Mouse (Mus musculus) ES-CJ7 (cell line): ENCODE data around the gene Lck.
"Not testable (repeated sequence)": the region's sequence is repeated elsewhere in the genome, so short reads cannot be mapped to it uniquely, and the experiment has no call there.

Experiments
- DNase-seq: peaks from one replicate; pipeline ENCODE4 v3.0.0; 2011; ENCODE audit warnings: low read depth, low spot score

Gene Lck

DNA sequence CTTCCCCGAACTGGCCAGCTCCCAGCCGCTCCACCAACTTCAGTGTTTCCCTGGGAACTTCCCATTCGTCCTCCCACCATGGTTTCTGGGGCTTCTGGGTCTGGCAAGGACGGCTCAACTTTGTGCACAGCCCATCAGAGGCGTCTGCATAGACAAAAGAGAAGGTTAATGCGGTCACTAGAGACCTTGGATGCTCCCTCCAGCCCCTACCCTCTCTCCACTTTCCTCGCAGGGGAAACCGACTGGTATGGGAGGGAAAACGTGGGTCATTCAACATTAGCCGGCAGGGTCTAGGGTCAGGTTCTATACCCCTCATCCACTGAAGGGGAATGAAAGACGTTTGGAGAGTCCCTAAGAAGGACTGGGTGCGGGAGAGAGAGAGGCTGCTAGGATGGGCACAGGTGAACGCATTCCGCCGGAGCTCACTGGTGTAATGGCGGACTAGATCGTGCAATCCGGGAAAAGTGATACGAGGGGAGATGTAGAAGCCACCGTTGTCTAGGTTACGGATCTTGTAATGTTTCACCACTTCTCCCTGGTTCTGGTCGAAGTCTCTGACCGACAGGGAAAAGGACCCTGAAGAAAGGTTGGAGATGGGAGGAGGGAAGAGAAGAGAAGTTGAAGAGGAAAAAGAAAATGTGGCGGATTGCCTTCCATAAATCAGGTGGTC lies 17.4 kb downstream of the Lck start:
- DNase-seq, result no peak

DNA sequence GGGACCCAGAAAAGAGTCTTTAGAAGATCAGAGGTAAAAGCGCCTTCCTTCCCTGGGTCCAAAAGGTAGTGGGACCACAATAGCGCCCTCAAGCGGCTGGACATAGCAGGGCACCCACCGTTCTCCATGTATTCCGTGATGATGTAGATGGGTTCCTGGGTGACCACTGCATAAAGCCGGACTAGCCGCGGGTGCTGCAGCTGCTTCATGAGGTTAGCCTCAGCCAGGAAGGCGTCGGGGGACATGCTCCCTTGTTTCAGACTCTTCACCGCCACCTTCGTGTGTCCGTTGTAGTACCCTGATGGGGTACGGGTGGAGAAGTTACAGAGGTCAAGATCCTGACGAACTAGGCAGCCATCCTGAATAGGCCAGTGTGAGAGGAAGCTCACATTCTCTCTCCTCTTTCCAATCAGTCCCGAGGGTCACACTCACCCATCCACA lies 18.0 kb downstream of the Lck start:
- DNase-seq, result peak; percentile 87

GRCm38 (mm10) chr4:129554512-129554911 lies 18.9 kb downstream of the Lck start:
- DNase-seq, result peak; percentile 29

GRCm38 (mm10) chr4:129550295-129550694 lies 23.1 kb downstream of the Lck start:
- no peak for DNase-seq

GRCm38 (mm10) chr4:129549306-129549705 lies 24.1 kb downstream of the Lck start:
- no peak for DNase-seq

- DNase-seq, result not testable (repeated sequence)
Observed at GRCm38 (mm10) chr4:129547631-129548030, 25.8 kb downstream of the Lck start.

GRCm38 (mm10) chr4:129544106-129544505 lies 29.3 kb downstream of the Lck start:
- peak; percentile 66 for DNase-seq

GRCm38 (mm10) chr4:129542592-129543141 lies 30.8 kb downstream of the Lck start, which contains the start of gene Hdac1:
Gene Hdac1 (minus strand): TSS chr4:129542713.
- peak; percentile 97 for DNase-seq

DNA sequence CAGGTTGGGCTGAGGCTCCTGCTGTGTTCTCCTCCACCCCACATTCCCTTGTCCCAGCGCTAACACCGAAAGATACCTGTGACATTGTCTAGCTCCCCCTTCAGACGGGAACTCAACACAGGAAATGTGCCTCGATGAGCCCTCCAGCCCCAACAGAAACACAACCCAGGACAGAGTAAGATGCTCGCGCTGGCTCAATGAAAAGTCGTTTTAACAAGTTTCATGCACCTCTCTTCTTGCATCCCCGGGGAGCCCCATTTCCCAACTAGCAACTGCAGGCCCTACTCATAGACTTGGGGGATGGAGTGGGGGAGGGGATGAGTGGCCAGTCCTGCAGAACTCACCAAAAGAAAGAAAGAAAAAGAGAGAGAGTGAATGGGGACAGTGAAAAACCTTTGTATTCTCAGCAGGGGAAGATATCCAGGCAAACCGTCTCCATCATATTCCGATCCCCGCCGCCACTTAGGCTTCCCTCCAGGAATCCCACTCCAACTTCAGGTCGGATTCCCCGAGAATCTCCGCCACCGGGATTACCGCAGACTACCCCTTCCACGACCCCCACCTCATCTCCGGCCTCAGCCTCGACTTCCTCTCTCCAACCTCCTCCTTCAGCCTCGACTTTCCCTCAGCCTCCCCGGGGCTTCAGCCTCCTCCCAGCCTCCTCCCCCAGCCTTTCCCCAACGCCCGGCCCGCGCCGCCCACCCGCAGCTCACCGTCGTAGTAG lies 31.4 kb downstream of the Lck start:
- DNase-seq, result peak; percentile 93

GRCm38 (mm10) chr4:129540012-129540411 lies 33.4 kb downstream of the Lck start:
- peak; percentile 83 for DNase-seq

- DNase-seq, result not testable (repeated sequence)
Observed at GRCm38 (mm10) chr4:129528901-129529300, 44.5 kb downstream of the Lck start.

DNA sequence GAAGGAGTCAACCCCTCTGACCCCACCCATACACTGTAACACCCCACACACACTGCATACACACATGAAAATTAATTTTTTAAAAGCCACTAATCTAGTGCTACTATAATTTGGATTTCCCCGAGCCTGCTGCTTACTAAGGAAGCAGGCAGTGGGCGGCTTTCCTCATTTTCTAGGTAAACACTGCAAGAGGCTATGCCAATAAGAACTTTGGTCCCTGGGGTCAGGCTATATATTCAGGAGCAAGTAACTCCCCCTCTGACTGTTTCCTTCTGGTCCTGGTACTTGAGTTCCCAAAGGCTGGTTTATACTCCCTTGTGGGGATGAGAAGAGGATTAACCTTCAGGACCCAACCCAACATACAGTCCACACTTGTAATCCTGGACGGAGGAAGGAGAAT lies 47.6 kb downstream of the Lck start:
- DNase-seq, result no peak

DNA sequence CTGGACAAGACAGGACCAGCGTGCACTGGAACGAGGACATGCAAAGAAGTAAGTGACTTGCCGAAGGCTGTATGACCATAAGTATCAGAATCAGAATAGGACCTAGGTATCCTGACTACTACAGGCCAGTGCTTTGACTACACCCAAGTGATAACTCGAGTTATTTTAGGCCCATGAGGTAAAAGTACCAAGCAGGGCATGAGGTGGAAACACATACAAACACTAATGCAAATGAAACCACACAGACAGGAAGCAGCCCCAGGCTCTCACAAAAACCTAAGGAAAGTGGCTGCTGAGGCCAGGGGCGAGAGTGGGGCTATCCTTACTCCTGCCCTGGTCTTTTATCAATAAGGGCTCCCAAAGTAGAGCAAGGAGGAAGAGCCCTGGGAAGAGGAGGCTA lies 48.1 kb downstream of the Lck start:
- no peak for DNase-seq

DNA sequence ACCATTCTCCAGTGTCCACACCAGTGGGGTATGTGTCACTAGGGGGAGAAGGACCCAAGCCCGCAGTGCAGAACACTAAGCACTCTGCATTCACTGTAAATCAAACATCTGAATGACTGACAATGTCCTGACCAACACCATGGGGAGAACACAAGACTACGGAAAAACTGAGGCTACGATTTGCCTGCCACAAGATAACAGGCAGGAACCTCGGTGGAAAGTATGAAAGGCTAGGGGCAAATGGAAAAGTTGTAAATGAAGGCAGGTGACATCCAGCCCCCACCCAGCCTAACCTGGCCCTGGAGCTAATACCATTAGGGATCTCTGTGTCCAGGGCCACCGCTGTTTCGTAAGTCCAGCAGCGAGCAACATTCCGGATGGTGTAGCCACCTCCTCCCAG lies 54.9 kb downstream of the Lck start:
- DNase-seq, result no peak

- DNase-seq, result no peak
Observed at GRCm38 (mm10) chr4:129516925-129517324, 56.5 kb downstream of the Lck start.

DNA sequence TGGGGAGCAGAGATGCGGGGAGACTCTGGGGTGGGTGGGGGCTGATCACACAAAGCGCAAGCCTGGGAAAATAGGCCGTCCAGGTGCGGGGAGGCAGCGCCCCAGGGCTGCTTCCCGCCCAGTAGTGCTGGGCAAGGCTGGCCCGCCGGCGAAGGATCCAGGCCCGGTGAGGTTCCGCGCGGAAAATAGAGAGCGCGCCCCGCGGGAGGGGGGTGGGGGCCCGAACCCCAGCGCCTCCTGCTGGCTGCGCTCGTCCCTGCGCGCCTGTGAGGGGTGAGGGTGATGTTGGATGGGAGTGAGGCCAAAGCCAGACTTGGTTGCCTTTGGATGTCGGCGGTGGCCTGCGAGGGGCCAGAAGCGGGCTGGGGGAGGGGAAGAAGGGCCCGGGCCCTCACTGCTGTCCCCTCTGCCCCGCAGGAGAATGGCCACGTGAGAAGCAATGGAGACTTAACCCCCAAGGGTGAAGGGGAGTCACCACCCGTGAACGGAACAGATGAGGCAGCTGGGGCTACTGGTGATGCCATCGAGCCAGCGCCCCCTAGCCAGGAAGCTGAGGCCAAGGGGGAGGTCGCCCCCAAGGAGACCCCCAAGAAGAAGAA lies 59.0 kb downstream of the Lck start:
- DNase-seq, result peak; percentile 71

DNA sequence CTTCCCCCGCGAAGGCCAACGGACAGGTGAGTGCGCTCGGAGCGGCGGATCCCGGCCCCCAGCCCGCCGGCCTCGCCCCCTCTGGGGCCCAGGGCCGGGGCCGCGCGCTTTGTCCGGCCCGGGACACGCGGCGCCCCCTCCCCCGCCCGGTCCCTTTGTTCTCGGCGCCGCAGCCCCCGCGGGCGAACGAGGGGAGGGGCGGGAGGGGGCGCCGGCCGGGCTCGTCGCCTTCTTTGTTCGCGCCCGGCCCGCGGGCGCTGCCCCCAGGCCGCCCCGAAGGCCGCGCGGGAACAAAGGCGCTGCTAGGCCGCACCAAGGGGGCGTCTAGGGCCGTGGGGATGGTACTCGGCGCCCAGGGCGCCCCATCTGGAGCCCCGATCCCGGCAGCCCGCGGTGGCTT lies 59.5 kb downstream of the Lck start:
- no peak for DNase-seq

DNA sequence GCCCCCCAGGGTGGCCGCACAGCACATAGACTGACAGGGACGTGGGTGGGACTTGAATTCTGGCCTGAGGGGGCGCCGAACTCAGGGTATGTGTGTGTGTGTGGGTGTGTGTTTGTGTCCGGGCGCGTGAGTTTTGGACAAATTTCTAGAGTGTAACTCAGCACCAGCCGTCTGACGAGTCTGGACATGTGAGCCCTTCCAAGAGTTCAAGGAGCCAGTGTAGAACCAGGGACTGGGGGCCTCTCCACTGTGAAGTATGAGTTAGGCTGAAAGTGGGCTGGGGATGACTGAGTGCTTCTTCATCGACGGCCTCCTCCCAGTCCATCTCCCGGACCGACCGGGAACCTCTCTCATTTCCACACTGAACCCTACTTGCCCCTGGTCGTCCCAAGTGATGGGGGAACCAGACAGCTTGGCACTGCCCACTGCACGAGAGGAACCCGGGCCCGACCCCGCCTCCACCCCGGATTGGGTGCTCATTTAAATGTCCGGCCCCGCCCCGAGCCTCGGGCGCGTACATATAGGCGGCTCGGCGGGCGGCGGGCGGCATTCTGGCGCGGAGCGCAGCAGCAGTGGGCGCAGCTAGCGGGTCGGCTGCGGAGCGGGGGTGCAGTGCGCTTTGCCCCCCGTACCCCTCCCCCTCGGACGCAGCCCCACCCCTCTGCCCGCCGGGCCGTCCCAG lies 60.2 kb downstream of the Lck start, which contains the start of gene Marcksl1:
Gene Marcksl1 (plus strand): TSS at position 496 of the 682 bp plus-strand sequence.
- DNase-seq, result peak; percentile 85

- DNase-seq, result no peak
Observed at GRCm38 (mm10) chr4:129511413-129512096, 61.9 kb downstream of the Lck start.

DNA sequence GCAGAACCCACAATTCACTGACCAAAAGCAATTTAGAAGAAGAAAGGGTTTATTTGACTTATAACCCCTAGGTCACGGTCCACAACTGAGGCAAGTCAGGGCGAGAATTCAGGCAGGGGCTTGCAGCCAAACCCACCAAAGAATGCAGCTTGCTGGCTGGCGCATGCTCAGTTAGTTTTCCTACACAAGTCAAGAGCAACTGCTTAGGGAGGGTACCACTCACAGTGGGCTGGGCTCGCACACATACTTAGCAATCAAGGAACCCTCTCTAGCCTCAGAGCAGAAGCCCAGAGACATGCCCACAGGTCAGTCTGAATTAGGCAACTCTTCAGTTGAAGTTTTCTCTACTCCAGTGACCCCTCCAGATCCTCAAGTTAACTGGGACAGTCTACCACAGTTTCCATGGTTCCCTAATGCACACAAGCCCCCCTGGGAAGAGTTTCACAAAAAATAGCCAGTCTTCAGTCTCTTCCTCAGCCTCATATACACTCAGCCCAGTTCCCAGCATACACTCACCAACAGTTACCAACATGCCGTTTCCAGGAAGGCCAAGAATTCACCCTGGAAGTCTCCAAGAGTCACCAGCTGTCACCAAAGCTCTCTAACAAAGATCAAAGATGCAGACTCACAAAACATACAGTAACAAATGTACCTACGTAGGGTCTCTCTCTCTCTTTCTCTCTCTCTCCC lies 62.6 kb downstream of the Lck start:
- peak; percentile 68 for DNase-seq

GRCm38 (mm10) chr4:129509650-129510049 lies 63.8 kb downstream of the Lck start:
- peak; percentile 34 for DNase-seq
